9 mouse cellular contexts compared by ENCODE assay signal in the genomic region with DNA sequence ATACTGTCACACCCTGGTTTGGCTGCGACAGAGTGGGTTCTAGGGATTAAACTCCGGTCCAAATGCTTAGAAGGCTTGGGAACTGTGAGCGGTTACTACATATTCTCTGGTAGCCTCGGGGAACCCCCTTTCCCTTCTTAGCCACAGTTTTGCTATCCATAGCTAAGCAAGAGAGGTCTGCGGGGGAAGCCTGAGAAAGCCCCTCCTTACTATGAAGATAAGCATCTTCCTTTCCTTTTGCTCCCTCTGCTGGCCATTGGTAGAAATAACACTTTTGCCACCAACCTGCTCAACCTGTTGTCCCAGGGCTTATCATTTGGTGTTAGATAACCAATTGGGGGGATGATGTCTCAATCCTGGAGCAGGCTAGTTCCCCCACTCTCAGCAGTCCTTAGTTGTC.
DNase-seq lines count a peak whose midpoint lies in the region; ATAC-seq and TF ChIP-seq lines count a peak whose summit lies in the region.
"Had no signal": no experiment of that assay in that cellular context is flagged by ENCODE, and none has a peak within 500 bp of the region (broad histone marks: within the 10 kb centered on the region; RNA-seq: fewer than 3 reads in every experiment).

No protein-coding gene starts in this region.

- TF ChIP-seq CTCF in kidney, adult 2 months (conservative IDR thresholded peaks at IDR 0.05; ENCODE audit: insufficient read depth, insufficient read length, low read depth, low read length), result peak; percentile 43

- 53% methylated on average over 5 of the region's 5 CpGs for WGBS in kidney, adult 2 months
- 75% methylated on average over 5 of the region's 5 CpGs for WGBS in kidney, embryonic 14.5 days

- intact Hi-C loops in left cerebral cortex, postnatal 14 days (cut with DNase I), result no loop called here

- H3K4me3 ChIP-seq in kidney, adult 2 months (ENCODE audit: insufficient read depth, low read depth, low read length), result no peak overlapping the region
- H3K4me3 ChIP-seq in kidney, embryonic 14.5 days (ENCODE audit: low read length), result no peak overlapping the region
- H3K4me3 ChIP-seq: megakaryocyte, embryonic 14.5 days had no signal

- no peak overlapping the region for H3K27ac ChIP-seq in kidney, adult 2 months (ENCODE audit: insufficient read depth, low read depth, low read length)
- H3K27ac ChIP-seq in kidney, embryonic 14.5 days (ENCODE audit: low read depth, low read length), result no peak overlapping the region

- no peak overlapping the region for H3K9ac ChIP-seq in kidney, embryonic 14.5 days (ENCODE audit: low read depth, low read length)

- H3K4me2 ChIP-seq in kidney, embryonic 14.5 days (replicated peaks; ENCODE audit: low read depth, low read length), result no peak overlapping the region

- peak; percentile 40 for DNase-seq in kidney, adult 2 months
- peak; percentile 63 for DNase-seq in ES-CJ7 (ENCODE audit: low read depth, low spot score)
- DNase-seq in adipocyte (ENCODE audit: low spot score), result peak; percentile 61
- DNase-seq in embryo, embryonic 11.5 days (ENCODE audit: low read depth, low spot score), result peak; percentile 47
- peak; percentile 61 to 73 for DNase-seq in left cerebral cortex, postnatal 14 days (ENCODE audit: low spot score in 2 of 2)
- DNase-seq in retina, postnatal 7 days (ENCODE audit: low read depth, low spot score), result peak; percentile 48

- ATAC-seq in kidney, embryonic 14.5 days (ENCODE audit: low FRiP score, low TSS enrichment), result no peak
- ATAC-seq in inflammation-experienced regulatory T-cells, adult 6 months, result no peak

- TF ChIP-seq POLR2A in kidney, adult 2 months (IDR thresholded peaks at IDR 0.05; ENCODE audit: low read depth, low read length), result no peak

- H3K27me3 ChIP-seq in kidney, adult 2 months (replicated peaks; ENCODE audit: control insufficient read depth, insufficient read depth, low read length), result no peaks in the 10 kb centered on the region
- no peaks in the 10 kb centered on the region for H3K27me3 ChIP-seq in kidney, embryonic 14.5 days (ENCODE audit: control insufficient read depth, insufficient read depth, low read length)
- H3K27me3 ChIP-seq: megakaryocyte, embryonic 14.5 days had no signal

- no peaks in the 10 kb centered on the region for H3K9me3 ChIP-seq in kidney, embryonic 14.5 days (ENCODE audit: control insufficient read depth, low read length)
- H3K9me3 ChIP-seq: megakaryocyte, embryonic 14.5 days had no signal

- H3K4me1 ChIP-seq in kidney, adult 2 months (ENCODE audit: control insufficient read depth, insufficient read depth, low read length), result no peaks in the 10 kb centered on the region
- H3K4me1 ChIP-seq in kidney, embryonic 14.5 days (ENCODE audit: control insufficient read depth, insufficient read depth, low read length), result no peaks in the 10 kb centered on the region

- H3K36me3 ChIP-seq in kidney, adult 2 months (ENCODE audit: control insufficient read depth, insufficient read depth, low read length), result no peaks in the 10 kb centered on the region
- H3K36me3 ChIP-seq in kidney, embryonic 14.5 days (ENCODE audit: control insufficient read depth, insufficient read depth, low read length), result no peaks in the 10 kb centered on the region
